In genomic region chr17:29491591-29492268, GRCm38 (mm10) we compare ENCODE assay signal across 9 mouse cellular contexts. TPM values are rescaled to one million over a fixed set of nuclear protein-coding genes. Genes with fewer than 3 reads are reported as not detected.
DNase-seq lines count a peak whose midpoint lies in the region; ATAC-seq and TF ChIP-seq lines count a peak whose summit lies in the region.
"Had no signal": no experiment of that assay in that cellular context is flagged by ENCODE, and none has a peak within 500 bp of the region (broad histone marks: within the 10 kb centered on the region; RNA-seq: fewer than 3 reads in every experiment).

No protein-coding gene starts in this region.

- peak overlapping the region; percentile 85 for H3K27ac ChIP-seq in bone marrow macrophage, adult 2 months (ENCODE audit: insufficient read depth, low read depth, low read length)
- peak overlapping the region; percentile 97 for H3K27ac ChIP-seq in forebrain, embryonic 10.5 days

- no peak for TF ChIP-seq CTCF in bone marrow macrophage, adult 2 months (IDR thresholded peaks at IDR 0.05; ENCODE audit: low read depth, low read length)

- 0 out of 2 replicates have a peak, but pooled peaks cover 4% of the 10 kb centered on the region for H3K27me3 ChIP-seq in forebrain, embryonic 10.5 days (ENCODE audit: poor library complexity, severe bottlenecking)

- no peak for TF ChIP-seq POLR2A in bone marrow macrophage, adult 2 months (IDR thresholded peaks at IDR 0.05; ENCODE audit: borderline replicate concordance, low read depth, low read length)

- H3K36me3 ChIP-seq in forebrain, embryonic 10.5 days (replicated peaks), result peaks cover 32% of the 10 kb centered on the region

- peaks cover 35% of the 10 kb centered on the region for H3K4me1 ChIP-seq in bone marrow macrophage, adult 2 months (ENCODE audit: control insufficient read depth, insufficient read depth, low read length)
- H3K4me1 ChIP-seq in forebrain, embryonic 10.5 days, result peaks cover 58% of the 10 kb centered on the region

- WGBS in forebrain, embryonic 10.5 days, result under 1% methylated on average over 48 of the region's 48 CpGs

- peak; percentile 74 for DNase-seq in Muller cell, postnatal 12 days (ENCODE audit: inconsistent ontology term)
- peak; percentile 67 for DNase-seq in forebrain, embryonic 10.5 days (ENCODE audit: extremely low spot score, low spot score)
- peak; percentile 70 to 72 for DNase-seq in heart, postnatal 14 days
- DNase-seq in kidney, postnatal 4 days, result peak; percentile 64 to 78
- peak; percentile 71 for DNase-seq in lung, postnatal 14 days
- peak; percentile 27 for DNase-seq in right cerebral cortex, postnatal 25 days

- ATAC-seq in megakaryocyte progenitor cell, adult 5-6 weeks (replicated peaks; ENCODE audit: poor library complexity), result no peak

- H3K9me3 ChIP-seq in forebrain, embryonic 10.5 days, result no peaks in the 10 kb centered on the region

- intact Hi-C loops in heart, postnatal 14 days (cut with DNase I), result loop anchor here (1.0 to 2.0 kb wide), 3 partner anchors 21 to 94 kb away; no protein-coding TSS in a partner anchor

- H3K4me3 ChIP-seq in bone marrow macrophage, adult 2 months (ENCODE audit: insufficient read depth, low read length), result peak overlapping the region; percentile 100
- H3K4me3 ChIP-seq in forebrain, embryonic 10.5 days, result peak overlapping the region; percentile 98

RNA-seq across cellular contexts. Expression of gene Pim1, which starts 1.2 kb away (rescaled TPM):
- 84.5 and 85.2 TPM in 2 replicates for polyA plus RNA-seq in bone marrow macrophage, adult 2 months (2012; ENCODE audit: insufficient read depth, insufficient read length, missing spikeins)
- polyA plus RNA-seq in forebrain, embryonic 10.5 days (2016; fragmentation: Nextera tagmentation; extraction: Ambion mirVana), result 32.2 and 33.1 TPM in 2 replicates
- 10 to 100 TPM; 30.8 to 33.7 TPM for total RNA-seq in heart, postnatal 14 days (2021)
- 41.2 and 52.7 TPM in 2 replicates for total RNA-seq in megakaryocyte progenitor cell, adult 5-6 weeks (2015)
- total RNA-seq in megakaryocyte progenitor cell, adult 5-6 weeks (2017), result 91.2 and 94.5 TPM in 2 replicates

RNA-seq across cellular contexts. Expression of gene Gm17657, which starts 57.7 kb away (rescaled TPM):
- not detected in 2 replicates for polyA plus RNA-seq in bone marrow macrophage, adult 2 months (2012; ENCODE audit: insufficient read depth, insufficient read length, missing spikeins)
- not detected in 2 replicates for polyA plus RNA-seq in forebrain, embryonic 10.5 days (2016; fragmentation: Nextera tagmentation; extraction: Ambion mirVana)
- total RNA-seq in heart, postnatal 14 days (2021), result not detected
- 0.17 TPM in 1 of 2 replicates, not detected in the other for total RNA-seq in megakaryocyte progenitor cell, adult 5-6 weeks (2015)
- total RNA-seq in megakaryocyte progenitor cell, adult 5-6 weeks (2017), result not detected in 2 replicates
- total RNA-seq: layer of hippocampus, postnatal 14 days had no signal

RNA-seq across cellular contexts. Expression of gene Tbc1d22b, which starts 57.9 kb away (rescaled TPM):
- polyA plus RNA-seq in bone marrow macrophage, adult 2 months (2012; ENCODE audit: insufficient read depth, insufficient read length, missing spikeins), result 10.3 and 10.8 TPM in 2 replicates
- 18.3 and 19.3 TPM in 2 replicates for polyA plus RNA-seq in forebrain, embryonic 10.5 days (2016; fragmentation: Nextera tagmentation; extraction: Ambion mirVana)
- total RNA-seq in heart, postnatal 14 days (2021), result 10 to 100 TPM; 14.5 to 15.1 TPM
- 21.7 and 24.8 TPM in 2 replicates for total RNA-seq in megakaryocyte progenitor cell, adult 5-6 weeks (2015)
- total RNA-seq in megakaryocyte progenitor cell, adult 5-6 weeks (2017), result 9.3 and 11.3 TPM in 2 replicates
